Mouse (Mus musculus) G1E (cell line): ENCODE measurements around the gene Pkig. TPM values are rescaled to one million over a fixed set of nuclear protein-coding genes. Genes with fewer than 3 reads are reported as not detected.

Experiments
- ATAC-seq: 2 replicates; pipeline ENCODE4 v1.8.0; 2016; ENCODE audit warnings: mild to moderate bottlenecking; ENCODE audit not compliant: insufficient number of reproducible peaks, poor library complexity, low FRiP score, severe bottlenecking; ENCODE audit errors: extremely low read depth
- DNase-seq: peaks from one replicate; pipeline ENCODE4 v3.0.0; 2012; ENCODE audit warnings: low spot score
- H3K27me3 ChIP-seq: 2 replicates; pipeline ENCODE4 v1.6.1; 2012; ENCODE audit warnings: mild to moderate bottlenecking, low read length, inconsistent platforms; ENCODE audit not compliant: insufficient read depth
- H3K36me3 ChIP-seq: replicated peaks from 2 replicates; pipeline ENCODE3; 2012; ENCODE audit warnings: mild to moderate bottlenecking, inconsistent platforms
- H3K4me1 ChIP-seq: 2 replicates; pipeline ENCODE4 v1.6.1; 2012; ENCODE audit warnings: low read depth, low read length, inconsistent platforms, mixed read lengths; ENCODE audit not compliant: insufficient read depth
- H3K4me3 ChIP-seq: 2 replicates; pipeline ENCODE4 v1.5.1; 2012; ENCODE audit warnings: low read depth, mild to moderate bottlenecking, inconsistent platforms, low read length, moderate library complexity, mixed read lengths
- H3K9me3 ChIP-seq: replicated peaks from 2 replicates; pipeline ENCODE4 v1.6.1; 2012; ENCODE audit warnings: inconsistent platforms
- CTCF ChIP-seq: IDR thresholded peaks from 2 replicates; pipeline ENCODE4 v1.5.1; 2012; ENCODE audit warnings: low read depth, low read length, inconsistent platforms, mixed read lengths
- GATA1 ChIP-seq: IDR thresholded peaks from 2 replicates; pipeline ENCODE4 v1.6.1; 2012; ENCODE audit warnings: borderline replicate concordance, low read length, inconsistent platforms, mixed read lengths
- GATA2 ChIP-seq: IDR thresholded peaks from 2 replicates; pipeline ENCODE4 v1.6.1; 2012; ENCODE audit warnings: low read depth, low read length, inconsistent platforms, borderline replicate concordance
- POLR2AphosphoS5 ChIP-seq: IDR thresholded peaks from 2 replicates; pipeline ENCODE4 v1.6.1; 2012; ENCODE audit warnings: low read depth, low read length, inconsistent platforms; ENCODE audit not compliant: insufficient replicate concordance
- TAL1 ChIP-seq: conservative IDR thresholded peaks from 2 replicates; pipeline ENCODE4 v1.6.1; 2012; ENCODE audit warnings: low read depth, low read length, inconsistent platforms, mixed read lengths
- polyA plus RNA-seq: library from polyadenylated mRNA; stranded (reverse); fragments of >175 nt; gene quantifications from 2 replicates; pipeline ENCODE4 v1.2.3, GENCODE M21; 2012
- total RNA-seq, 2 experiments: library from RNA; stranded (forward) in 1 of 2; stranded (reverse) in 1 of 2; fragments of 200-1000 nt in 1 of 2; fragments of >200 nt in 1 of 2; fragmentation: Nextera tagmentation in 1 of 2; gene quantifications; 2 replicates each; pipeline ENCODE4 v1.2.3; 2014 to 2017

Pkig gene
- total RNA-seq (2014; fragmentation: Nextera tagmentation): 17.7 and 47.9 TPM in 2 replicates
- total RNA-seq (2017): 28.1 and 28.8 TPM in 2 replicates
- polyA plus RNA-seq: 166 and 211 TPM in 2 replicates

DNA sequence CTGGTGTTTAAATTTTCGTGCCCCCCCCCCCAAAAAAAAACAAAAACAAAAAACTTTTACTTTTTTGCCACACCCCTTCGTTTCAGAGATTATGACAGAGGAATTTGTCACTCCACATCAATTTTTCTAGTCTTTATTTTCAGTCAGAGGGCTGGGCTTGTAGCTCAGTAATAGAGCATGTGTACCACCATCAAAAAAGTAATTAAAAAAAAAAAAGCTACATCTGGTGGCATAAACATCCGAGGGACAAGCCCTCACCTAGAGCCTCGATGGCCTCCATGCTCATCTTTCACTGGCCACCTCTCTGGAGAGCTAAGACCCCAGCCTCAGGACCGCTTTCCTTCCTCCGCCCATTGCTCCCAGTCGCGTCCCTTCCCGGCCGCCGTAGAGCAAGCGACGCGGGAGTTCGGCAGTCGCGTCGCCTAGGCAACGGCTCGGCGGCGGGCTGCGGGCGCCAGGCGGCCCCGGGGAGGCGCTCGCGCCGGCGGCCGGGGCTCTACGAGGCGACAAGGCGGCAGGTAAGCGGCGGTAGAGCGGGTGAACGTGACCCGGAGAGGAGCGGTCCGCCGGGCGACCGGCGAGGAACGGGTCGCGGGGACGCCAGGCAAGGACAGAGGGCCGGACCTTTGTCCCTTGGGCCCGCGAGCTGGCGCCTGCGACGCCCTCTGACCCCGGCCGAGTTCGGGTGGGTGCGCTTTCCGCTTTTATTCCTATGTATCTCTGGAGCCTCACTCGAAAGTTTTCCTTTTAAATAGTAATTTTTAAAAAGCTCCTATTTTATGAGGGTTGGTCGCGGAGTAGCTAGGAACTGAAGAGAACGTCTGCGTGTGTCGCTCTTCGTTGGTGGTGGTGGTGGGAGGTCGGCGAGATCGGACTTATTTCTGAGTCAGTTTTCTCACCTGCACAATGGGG lies at the start of gene Pkig:
Gene Pkig, plus strand, starts transcription at position 412 of the 912 bp plus-strand sequence.
- DNase-seq: peak; percentile 79
- TF ChIP-seq CTCF (no peak), GATA2 (no peak), TAL1 (no peak), GATA1 (no peak), POLR2AphosphoS5 (no peak)

DNA sequence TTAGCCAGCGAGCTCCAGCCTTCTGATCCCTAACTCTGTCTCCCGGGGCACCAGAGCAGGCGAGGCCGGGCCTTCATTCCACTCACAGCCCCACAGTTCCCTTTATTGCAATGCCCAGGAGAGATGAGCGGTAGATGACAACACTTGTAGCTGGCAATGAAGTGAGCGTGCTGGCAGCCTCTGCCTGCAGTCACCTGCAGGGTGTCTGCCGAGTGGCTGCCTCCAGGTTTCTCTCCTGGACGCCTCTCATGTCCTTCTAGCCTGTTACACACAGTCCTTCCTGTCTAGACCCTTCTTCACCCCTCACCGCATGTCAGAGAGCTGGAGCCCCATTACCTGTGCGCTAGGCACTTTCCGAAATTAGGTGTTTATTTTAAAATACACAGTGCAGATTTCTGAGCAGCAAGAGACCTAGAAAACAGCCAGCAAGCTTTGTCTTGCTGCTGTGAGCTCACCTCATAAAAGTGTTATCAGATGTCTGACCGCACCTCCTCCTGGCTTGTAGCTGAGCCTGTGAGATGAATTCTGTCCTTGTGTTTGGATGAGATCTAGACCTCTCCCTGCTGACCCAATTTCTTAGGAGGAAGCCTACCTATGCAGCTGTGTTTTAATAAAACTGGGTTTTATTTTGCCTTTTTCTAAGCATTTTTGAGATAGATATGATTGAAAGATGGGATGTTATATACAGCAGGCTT lies 48.8 kb upstream of the Pkig start:
- H3K27me3 ChIP-seq: no peaks in the 10 kb centered on the region
- H3K9me3 ChIP-seq: no peaks in the 10 kb centered on the region
- DNase-seq: peak; percentile 62
- H3K4me3 ChIP-seq: peak overlapping the region; percentile 61; the same call in 1 of the 2 replicates
- peaks cover 30% of the 10 kb centered on the region for H3K4me1 ChIP-seq
- peaks cover 46% of the 10 kb centered on the region for H3K36me3 ChIP-seq
- TF ChIP-seq GATA1: no peak
- no peak for TF ChIP-seq TAL1
- no peak for TF ChIP-seq POLR2AphosphoS5
- no peak for TF ChIP-seq GATA2
- TF ChIP-seq CTCF: no peak
- peak; percentile 92 for ATAC-seq

More for the DNA sequence above, at the start of gene Pkig:
- Histone ChIP-seq H3K4me3 (peak within 1 kb of the TSS; percentile 84), H3K9me3 (no peaks in the 10 kb centered on the region), H3K4me1 (peaks cover 37% of the 10 kb centered on the region), H3K27me3 (no peaks in the 10 kb centered on the region), H3K36me3 (peaks cover 22% of the 10 kb centered on the region)
- peak; percentile 73 for ATAC-seq

DNA sequence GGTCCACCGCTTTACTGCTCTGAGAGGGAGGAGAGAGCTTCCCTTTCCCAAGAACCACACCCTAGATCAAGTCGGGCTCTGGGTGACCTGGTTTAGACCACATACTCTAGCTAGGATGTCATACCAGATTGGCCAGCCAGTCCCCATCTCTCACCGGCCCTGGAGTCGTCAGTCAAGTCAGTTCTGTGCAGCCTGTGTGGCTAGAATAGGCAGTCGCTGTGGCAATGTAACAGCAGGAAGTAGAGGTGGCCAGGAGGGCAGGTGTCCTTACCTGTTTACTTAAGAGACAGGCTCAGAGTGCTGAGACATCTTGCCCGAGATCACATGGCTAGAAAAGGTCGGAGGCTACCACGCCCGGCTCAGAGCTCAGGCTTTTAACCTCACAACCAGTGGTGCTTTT lies 47.0 kb upstream of the Pkig start:
- Histone ChIP-seq H3K4me1 (peaks cover 30% of the 10 kb centered on the region), H3K27me3 (no peaks in the 10 kb centered on the region), H3K9me3 (no peaks in the 10 kb centered on the region), H3K36me3 (peaks cover 63% of the 10 kb centered on the region), H3K4me3 (no peak overlapping the region)
- DNase-seq: no peak
- ATAC-seq: no peak
- TF ChIP-seq GATA1: no peak
- no peak for TF ChIP-seq POLR2AphosphoS5
- TF ChIP-seq TAL1: no peak
- no peak for TF ChIP-seq GATA2
- no peak for TF ChIP-seq CTCF

DNA sequence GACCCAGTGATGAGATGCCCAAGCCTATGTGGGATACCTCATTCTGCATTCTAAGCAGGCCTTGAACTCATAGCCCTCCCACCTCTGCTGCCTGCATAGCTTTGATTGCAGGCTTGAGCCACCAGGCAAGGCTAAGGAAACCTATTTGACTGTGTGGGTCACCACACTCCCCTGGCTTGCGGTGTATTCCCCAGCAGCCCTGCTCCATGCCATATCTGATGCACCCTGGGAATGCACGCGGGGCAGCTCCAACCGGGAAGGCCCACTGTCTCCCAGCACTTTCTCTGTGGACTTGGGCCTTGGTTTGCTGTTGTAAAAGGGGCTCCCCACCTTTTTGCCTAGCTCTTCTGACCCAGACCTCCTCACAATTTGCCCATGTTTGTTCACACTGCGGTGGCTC lies 45.0 kb upstream of the Pkig start:
- Histone ChIP-seq H3K9me3 (no peaks in the 10 kb centered on the region), H3K4me1 (peaks cover 19% of the 10 kb centered on the region), H3K36me3 (peaks cover 70% of the 10 kb centered on the region), H3K27me3 (no peaks in the 10 kb centered on the region), H3K4me3 (no peak overlapping the region)
- DNase-seq (no peak), ATAC-seq (no peak)
- no peak for TF ChIP-seq POLR2AphosphoS5
- no peak for TF ChIP-seq GATA2
- no peak for TF ChIP-seq GATA1

DNA sequence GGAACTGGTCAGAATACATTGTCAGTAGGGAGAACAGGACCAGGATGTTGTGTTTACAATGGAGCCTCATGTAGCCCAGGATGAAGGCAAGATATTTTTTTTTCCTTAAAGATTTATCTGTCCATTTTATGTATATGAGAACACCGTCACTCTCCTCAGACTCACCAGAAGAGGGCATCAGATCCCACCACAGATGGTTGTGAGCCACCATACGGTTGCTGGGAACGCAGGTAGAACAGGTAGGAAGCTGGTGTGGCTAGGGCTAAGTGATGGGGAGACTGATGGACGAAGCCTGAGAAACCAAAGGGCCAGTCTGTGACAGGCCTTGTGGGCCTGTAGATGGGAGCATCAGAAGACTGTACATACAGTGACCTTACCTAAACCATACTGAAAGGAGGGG lies 44.2 kb upstream of the Pkig start:
- no peak for DNase-seq
- TF ChIP-seq CTCF (no peak), GATA1 (no peak), TAL1 (no peak), GATA2 (no peak), POLR2AphosphoS5 (no peak)
- no peaks in the 10 kb centered on the region for H3K9me3 ChIP-seq
- ATAC-seq: no peak
- peaks cover 77% of the 10 kb centered on the region for H3K36me3 ChIP-seq
- peaks cover 18% of the 10 kb centered on the region for H3K4me1 ChIP-seq
- H3K27me3 ChIP-seq: no peaks in the 10 kb centered on the region
- H3K4me3 ChIP-seq: no peak overlapping the region

DNA sequence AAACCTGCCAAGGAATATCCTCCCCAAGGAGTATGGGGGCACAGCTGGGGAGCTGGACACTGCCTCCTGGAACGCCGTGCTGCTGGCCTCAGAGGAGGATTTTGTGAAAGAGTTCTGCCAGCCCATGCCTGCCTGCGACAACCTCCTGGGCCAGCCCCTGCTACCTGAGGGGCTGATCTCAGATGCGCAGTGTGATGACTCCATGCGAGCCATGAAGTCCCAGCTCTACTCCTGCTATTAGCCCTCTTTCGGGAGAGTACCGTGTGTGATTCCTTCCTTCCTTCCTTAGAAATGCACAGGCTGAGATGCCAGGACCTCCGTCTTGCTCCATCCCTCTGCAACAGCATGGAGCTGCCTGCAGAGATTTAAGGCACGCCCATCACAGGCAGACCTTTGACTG lies 42.8 kb upstream of the Pkig start:
- Histone ChIP-seq H3K36me3 (peaks cover 91% of the 10 kb centered on the region), H3K27me3 (no peaks in the 10 kb centered on the region), H3K4me3 (no peak overlapping the region), H3K9me3 (no peaks in the 10 kb centered on the region), H3K4me1 (peaks cover 7% of the 10 kb centered on the region; the same call in 1 of the 2 replicates)
- no peak for ATAC-seq
- no peak for DNase-seq
- TF ChIP-seq GATA1: no peak
